Mouse (Mus musculus): ENCODE measurements around the gene Asphd1.

The Asphd1 gene

GRCm38 (mm10) chr7:126949403-126949792, at the start of gene Asphd1:
TSS of gene Asphd1 (minus strand) at chr7:126949582.
- in situ Hi-C loops (cut with MseI, MboI): no loop called here

- in situ Hi-C loops (cut with MseI, MboI): no loop called here
Observed at GRCm38 (mm10) chr7:126996449-126996848, 47.1 kb upstream of the Asphd1 start.

GRCm38 (mm10) chr7:126988816-126989215, 39.4 kb upstream of the Asphd1 start:
- in situ Hi-C loops (cut with MseI, MboI): no loop called here

GRCm38 (mm10) chr7:126986319-126986718, 36.9 kb upstream of the Asphd1 start:
- in situ Hi-C loops (cut with MseI, MboI): no loop called here

- in situ Hi-C loops (cut with MseI, MboI): no loop called here
Observed at GRCm38 (mm10) chr7:126984667-126985444, 35.5 kb upstream of the Asphd1 start.

- in situ Hi-C loops (cut with MseI, MboI): no loop called here
Observed at GRCm38 (mm10) chr7:126983113-126983512, 33.7 kb upstream of the Asphd1 start.

GRCm38 (mm10) chr7:126982054-126982453, 32.7 kb upstream of the Asphd1 start:
- in situ Hi-C loops (cut with MseI, MboI): no loop called here

GRCm38 (mm10) chr7:126981601-126982000, 32.2 kb upstream of the Asphd1 start:
- in situ Hi-C loops (cut with MseI, MboI): no loop called here

GRCm38 (mm10) chr7:126978841-126979240, 29.5 kb upstream of the Asphd1 start:
- in situ Hi-C loops (cut with MseI, MboI): no loop called here

GRCm38 (mm10) chr7:126976878-126977459, 27.6 kb upstream of the Asphd1 start:
- in situ Hi-C loops (cut with MseI, MboI): no loop called here

- in situ Hi-C loops (cut with MseI, MboI): no loop called here
Observed at GRCm38 (mm10) chr7:126975950-126976866, 26.8 kb upstream of the Asphd1 start, which contains the start of gene Cdiptos. TSS of gene Cdiptos (minus strand) at chr7:126976098.

GRCm38 (mm10) chr7:126975893-126975949, 26.3 kb upstream of the Asphd1 start, which contains the start of gene Cdipt:
TSS of gene Cdipt (plus strand) at chr7:126975914.
- in situ Hi-C loops (cut with MseI, MboI): no loop called here

GRCm38 (mm10) chr7:126975493-126975892, 26.1 kb upstream of the Asphd1 start:
- in situ Hi-C loops (cut with MseI, MboI): no loop called here

GRCm38 (mm10) chr7:126967361-126967760, 18.0 kb upstream of the Asphd1 start:
- in situ Hi-C loops (cut with MseI, MboI): loop anchor here (10.0 to 25.0 kb wide), 2 partner anchors 130 to 143 kb away; partner anchors contain the start of genes 4930451I11Rik (in 1 of the 2) and Doc2a (in 1 of the 2)

GRCm38 (mm10) chr7:126965568-126965967, 16.2 kb upstream of the Asphd1 start:
- in situ Hi-C loops (cut with MseI, MboI): loop anchor here (10.0 to 25.0 kb wide), 2 partner anchors 128 to 141 kb away; partner anchors contain the start of genes 4930451I11Rik (in 1 of the 2) and Doc2a (in 1 of the 2)

GRCm38 (mm10) chr7:126963548-126964286, 14.3 kb upstream of the Asphd1 start:
- in situ Hi-C loops (cut with MseI, MboI): loop anchor here (10.0 to 25.0 kb wide), 2 partner anchors 126 to 139 kb away; partner anchors contain the start of genes 4930451I11Rik (in 1 of the 2) and Doc2a (in 1 of the 2)

GRCm38 (mm10) chr7:126961965-126962364, 12.6 kb upstream of the Asphd1 start:
- in situ Hi-C loops (cut with MseI, MboI): loop anchor here (10.0 to 25.0 kb wide), 2 partner anchors 125 to 137 kb away; partner anchors contain the start of genes 4930451I11Rik (in 1 of the 2) and Doc2a (in 1 of the 2)

- in situ Hi-C loops (cut with MseI, MboI): loop anchor here (10.0 to 25.0 kb wide), 2 partner anchors 124 to 136 kb away; partner anchors contain the start of genes 4930451I11Rik (in 1 of the 2) and Doc2a (in 1 of the 2)
Observed at GRCm38 (mm10) chr7:126961095-126961494, 11.7 kb upstream of the Asphd1 start.

GRCm38 (mm10) chr7:126959780-126960179, 10.4 kb upstream of the Asphd1 start:
- in situ Hi-C loops (cut with MseI, MboI): loop anchor here (10.0 to 25.0 kb wide), 2 partner anchors 122 to 135 kb away; partner anchors contain the start of genes 4930451I11Rik (in 1 of the 2) and Doc2a (in 1 of the 2)

- in situ Hi-C loops (cut with MseI, MboI): loop anchor here in 1 of 2 experiments (25.0 kb wide), 1 partner anchor 118 kb away; the partner anchor contains the start of genes 4930451I11Rik and Doc2a
Observed at GRCm38 (mm10) chr7:126955125-126955524, 5.7 kb upstream of the Asphd1 start.

- in situ Hi-C loops (cut with MseI, MboI): loop anchor here in 1 of 2 experiments (25.0 kb wide), 1 partner anchor 115 kb away; the partner anchor contains the start of genes 4930451I11Rik and Doc2a
Observed at GRCm38 (mm10) chr7:126952646-126953045, 3.3 kb upstream of the Asphd1 start.

All from mouse trophoblast stem cell (cell line).